Mouse (Mus musculus): Measurements from ENCODE around the gene Pitpnc1.

Gene Pitpnc1

DNA sequence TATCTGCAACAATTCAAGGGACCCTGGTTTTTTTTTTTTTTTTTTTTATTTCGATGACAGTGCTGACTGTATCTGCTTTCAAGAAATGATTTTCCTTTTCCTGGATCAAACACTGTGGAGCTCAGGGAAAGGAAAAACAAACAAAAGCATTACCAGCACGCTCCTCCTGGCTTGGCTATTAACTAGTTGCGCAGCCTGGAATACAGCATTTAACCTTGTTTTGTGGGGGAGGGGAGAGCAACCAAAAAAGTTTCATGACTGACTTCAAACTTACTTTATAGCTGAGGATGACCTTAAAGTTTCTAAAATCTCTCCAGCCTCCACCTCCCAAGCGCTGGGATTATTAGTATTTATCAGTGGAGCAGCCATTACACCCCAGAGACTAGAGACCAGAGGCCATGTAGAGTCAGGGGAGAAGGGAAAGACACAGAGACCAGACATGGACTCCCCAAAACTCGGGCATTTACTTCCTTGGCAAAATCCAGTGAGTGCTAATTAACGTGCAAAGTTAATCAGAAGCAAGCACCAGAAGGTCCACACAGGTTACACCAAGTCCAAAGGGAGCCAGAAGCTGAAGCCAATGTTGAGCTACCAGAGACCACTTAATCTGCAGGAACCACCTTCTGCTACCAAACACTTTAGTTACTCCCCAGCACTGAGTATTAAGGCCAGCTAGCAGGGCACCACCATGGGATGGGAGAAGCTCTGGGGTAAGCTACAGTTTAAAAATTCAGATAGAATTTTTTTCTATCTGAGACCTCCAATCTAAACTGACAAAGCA is 3.7 kb downstream of the Pitpnc1 start:
- no peak for DNase-seq

DNA sequence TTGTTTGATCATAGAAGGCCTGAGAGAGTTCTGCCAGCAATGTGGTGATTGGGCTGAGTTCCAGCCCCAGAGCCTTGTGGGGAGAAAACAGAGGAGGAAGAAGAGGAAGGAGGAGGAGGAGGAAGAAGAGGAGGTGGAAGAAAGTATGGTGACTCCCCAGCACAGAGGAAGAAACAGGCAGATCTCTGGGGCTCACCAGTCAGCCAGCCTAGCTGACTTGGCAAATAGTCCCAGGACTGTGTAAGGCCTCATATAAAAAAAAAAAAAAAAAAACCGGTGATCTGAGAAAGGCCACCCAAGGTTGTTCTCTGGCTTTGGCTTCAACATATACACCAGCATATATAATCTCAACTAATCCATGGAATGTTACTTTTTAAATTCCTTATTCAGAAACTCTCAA is 4.5 kb downstream of the Pitpnc1 start:
- no peak for DNase-seq

DNA sequence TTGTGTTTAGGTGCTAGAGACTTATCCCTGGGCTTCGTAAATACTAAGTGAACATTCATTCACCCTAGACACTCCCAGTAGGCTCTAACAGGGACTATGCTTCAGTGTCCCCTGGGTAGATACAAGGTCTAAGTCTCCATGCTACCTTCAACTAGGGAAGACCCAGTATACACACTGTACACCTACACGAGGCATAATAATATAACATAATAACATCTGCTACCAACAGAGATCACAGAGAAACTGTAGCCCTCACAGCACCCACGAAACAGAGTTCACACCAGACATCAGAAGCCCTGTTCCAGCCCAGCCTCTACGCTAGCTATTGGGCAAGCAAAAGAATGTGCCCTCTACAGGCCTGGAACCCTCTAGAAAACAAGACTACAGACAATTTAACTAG is 5.5 kb downstream of the Pitpnc1 start:
- DNase-seq = no peak

DNA sequence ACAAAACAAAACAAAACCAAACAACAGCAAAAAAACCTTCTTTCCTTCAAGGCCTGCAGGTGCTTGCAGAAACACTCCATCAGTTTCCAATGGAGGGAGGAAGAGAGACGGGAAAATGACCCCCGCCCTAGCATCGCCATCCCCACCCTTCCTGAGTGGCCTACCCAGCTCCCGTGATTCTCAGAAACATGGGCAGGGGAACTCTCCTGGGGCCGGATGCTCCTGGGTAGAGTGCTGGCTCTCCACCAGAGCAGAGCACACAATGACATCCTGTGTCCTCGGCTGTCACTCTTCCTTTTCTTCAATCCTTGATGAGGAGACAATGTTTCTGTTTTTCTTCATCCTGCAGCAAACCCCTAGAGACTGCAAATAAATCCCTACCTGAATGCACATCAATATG is 6.4 kb downstream of the Pitpnc1 start:
- DNase-seq = peak in 1 of 2 experiments; percentile 61

DNA sequence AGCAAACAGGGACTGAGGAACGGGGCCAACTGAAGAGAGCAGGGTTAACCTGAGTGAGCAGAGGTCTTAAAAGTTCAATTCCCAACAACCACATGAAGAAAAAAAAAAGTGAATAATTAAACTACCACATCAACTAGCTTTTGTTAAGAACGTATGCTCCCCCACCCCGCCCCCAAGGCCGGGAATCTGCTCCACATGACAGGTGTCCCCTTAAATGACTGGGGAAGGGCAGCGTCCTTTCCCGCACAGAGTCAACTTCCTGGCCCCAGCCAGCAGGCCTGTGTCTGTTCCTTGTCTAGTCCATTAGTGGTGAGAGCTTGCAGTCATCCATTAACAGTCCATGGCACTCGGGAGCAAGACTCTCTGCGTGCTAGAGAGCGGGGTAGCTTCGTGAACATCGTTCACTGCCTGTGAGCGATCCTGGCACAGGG is 7.2 kb downstream of the Pitpnc1 start:
- no peak for DNase-seq

DNA sequence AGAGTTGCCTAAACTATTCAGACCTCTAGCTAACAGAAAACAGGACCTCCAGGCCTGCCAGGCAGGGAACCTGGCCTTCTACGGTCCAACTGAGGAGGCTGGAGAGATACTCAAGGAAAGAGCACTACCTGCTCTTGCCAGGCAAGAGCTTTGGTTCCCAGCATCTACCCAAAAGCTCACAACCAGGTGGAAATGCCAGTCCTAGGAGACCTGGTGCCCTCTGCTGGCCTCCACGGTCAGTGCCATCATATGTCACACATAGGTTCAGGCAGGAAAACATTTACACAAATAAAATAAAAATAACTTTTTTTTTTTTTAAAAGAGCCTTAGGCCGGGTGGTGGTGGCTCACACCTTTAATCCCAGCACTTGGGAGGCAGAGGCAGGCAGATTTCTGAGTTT is 8.0 kb downstream of the Pitpnc1 start:
- peak; percentile 52 for DNase-seq

DNA sequence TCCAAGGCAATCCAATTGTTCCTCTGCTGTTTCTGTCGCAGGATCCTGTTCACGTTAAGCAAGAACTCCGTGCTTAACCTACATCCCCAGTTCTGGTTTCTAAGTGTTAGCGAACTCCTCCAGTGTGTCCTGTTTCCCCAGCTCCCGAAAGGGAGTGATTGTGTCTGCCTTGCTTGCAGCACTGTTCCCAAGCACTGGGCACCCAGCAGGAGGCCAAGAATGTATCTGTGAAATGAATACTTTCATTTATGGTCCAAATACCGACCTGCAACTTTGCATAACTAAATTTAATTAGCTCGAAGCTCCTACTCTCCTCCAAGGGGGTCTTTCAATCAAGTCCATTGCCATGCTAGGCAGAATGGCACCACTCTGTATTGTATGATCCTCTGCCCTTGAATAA is 10.7 kb downstream of the Pitpnc1 start:
- DNase-seq = no peak

DNA sequence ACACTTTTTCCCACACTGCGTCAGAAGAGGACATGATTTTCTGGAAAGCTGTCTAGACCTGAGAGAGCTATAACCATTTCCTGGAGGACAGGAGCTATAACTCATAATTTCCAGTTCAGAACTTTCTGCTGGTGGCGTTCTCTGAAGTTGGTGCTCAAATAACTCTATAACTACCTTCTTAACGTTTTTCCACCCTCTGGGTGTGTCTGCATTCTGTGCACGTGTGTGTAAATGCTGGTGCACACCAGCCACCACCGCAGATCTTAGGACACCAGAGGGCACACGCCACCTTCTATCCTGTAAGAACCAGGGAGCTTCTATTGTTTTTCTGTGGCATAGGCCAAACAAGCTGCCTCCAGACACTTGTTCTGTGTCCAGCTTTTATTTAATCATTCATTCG is 11.5 kb downstream of the Pitpnc1 start:
- no peak for DNase-seq

DNA sequence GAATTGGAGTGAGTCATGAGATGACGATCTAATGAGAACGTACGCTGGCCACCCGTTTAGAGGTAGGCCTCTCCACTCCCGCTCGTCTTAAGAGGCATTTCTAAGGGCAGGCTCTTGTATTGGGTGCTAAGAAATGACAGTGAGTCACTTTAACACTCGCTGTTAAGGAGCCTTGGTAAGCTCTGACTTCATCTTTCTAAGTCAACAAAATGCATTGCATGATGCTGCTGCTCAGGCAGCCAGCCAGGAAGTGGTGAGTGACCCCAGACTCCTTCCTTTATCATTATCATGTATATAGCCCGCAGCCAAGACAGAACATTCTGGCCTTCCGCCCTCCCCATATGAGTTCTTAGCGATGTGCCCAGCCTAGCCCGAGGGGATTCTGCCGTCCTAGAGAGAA is 12.2 kb downstream of the Pitpnc1 start:
- DNase-seq = no peak

DNA sequence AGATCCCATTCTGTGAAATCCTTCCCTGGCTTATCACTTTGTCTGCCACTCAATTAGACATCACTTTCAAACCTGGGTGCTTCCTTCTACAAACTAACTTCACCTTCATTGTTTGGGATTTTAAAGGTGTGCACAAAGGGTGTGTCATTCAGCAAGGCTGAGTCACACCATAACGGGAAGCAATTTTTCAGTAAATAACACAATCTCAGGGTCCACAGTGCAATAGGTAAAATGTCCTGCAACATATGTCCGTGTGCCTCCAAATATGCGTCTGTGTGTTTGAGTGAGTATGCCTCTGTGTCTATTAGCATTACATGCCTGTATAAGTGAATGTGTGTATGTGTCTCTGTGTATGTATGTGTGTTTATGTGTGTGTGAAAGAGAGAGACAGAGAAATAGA is 13.2 kb downstream of the Pitpnc1 start:
- DNase-seq = no peak

DNA sequence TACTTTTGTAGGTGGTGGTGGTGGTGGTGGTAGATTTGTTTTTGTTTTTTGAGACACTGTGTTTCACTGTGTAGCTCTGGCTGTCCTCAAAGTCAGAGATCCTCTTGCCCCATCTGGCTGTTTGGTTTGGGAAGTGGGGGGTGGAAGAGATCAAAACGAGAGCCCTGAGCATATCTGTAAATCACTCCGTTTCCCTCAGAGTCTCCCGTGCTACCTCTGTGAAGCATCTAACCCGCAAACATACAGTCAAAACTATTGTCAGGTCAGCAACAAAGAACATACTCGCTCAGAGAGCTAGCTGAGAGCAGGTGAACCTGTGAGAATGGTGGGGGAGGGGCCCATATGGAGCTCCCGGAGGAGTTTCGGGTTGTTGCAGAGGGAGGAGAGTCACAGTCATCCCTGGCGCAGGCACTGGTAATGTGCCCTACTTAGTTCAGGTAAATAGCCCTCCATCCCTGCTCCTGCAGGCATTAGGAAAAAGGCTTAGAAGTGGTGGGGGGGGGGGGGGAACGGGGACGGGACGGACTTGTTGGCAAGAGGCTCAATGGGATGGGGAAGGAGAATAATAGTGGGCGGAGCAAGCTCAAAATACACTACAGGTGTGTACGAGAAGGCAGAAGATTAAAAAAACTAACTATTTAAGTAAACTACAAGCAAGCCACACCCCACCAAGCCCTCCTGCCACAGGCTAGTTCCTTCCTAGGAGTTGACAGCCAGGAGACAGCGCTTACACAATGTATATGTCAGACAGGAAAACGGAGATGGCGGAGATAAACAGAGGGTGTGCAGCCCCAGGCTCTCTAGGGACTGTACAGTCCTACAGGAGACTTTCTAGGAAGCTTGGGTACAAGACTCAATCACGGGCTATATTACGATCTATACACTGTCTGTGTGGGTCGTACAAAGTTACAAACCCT is 15.7 kb downstream of the Pitpnc1 start:
- DNase-seq = no peak

DNA sequence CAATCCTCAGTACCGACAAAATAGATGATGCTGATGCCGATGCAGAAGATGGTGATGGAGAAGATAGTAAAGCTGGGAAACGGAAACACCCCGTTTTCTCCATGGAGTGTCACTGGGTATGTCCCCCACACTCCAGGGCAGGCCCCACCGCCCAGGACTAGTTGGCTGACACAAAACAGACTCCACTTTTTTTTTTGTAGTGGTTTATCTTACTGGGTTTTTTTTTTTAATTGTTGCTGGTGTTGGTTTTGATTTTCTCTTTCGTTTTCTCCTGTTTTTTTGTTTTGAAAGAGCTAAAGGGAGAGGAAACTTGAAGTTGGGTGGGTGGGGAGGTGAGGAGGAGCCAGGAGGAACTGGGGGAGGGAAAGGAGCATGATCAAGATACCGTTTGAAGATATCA is 18.4 kb downstream of the Pitpnc1 start:
- DNase-seq = no peak

DNA sequence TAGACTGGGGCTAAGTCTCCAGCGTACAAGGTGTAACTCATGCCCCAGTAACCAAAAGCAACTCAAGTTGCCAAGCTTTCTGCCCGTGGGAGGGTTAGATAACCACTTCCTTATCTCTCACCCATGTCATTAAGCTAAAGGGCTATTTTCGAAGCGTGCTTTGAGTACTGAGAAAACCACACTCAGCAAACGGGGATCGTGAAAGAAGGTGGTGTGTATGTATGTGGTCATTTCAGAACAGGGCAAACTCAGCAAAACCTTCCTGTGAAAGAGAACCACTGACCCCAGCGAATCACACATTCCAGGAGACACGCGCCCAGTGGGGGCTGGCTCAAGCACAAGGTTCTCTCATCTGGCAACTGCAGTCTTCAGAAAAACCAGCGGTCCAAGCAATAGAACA is 19.4 kb downstream of the Pitpnc1 start:
- peak; percentile 29 to 46 for DNase-seq

DNA sequence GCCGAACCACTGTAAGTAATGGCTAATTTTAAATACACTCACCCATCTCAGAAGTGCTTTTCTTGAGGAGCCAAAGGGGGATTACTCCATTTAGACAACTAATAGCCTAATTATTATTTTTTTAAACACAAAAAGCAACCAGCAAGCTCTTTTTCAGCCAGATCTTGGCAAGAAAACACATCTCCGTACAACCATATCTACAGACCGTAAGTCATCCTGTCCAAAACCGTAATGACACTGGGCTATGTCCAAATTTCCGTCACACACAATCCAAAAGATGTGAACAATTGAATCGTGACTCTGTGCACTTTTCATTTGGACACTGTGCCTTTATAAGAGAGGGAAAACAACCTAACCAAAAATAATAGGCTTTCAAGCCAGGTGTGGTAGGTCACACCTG is 20.4 kb downstream of the Pitpnc1 start:
- DNase-seq = no peak

DNA sequence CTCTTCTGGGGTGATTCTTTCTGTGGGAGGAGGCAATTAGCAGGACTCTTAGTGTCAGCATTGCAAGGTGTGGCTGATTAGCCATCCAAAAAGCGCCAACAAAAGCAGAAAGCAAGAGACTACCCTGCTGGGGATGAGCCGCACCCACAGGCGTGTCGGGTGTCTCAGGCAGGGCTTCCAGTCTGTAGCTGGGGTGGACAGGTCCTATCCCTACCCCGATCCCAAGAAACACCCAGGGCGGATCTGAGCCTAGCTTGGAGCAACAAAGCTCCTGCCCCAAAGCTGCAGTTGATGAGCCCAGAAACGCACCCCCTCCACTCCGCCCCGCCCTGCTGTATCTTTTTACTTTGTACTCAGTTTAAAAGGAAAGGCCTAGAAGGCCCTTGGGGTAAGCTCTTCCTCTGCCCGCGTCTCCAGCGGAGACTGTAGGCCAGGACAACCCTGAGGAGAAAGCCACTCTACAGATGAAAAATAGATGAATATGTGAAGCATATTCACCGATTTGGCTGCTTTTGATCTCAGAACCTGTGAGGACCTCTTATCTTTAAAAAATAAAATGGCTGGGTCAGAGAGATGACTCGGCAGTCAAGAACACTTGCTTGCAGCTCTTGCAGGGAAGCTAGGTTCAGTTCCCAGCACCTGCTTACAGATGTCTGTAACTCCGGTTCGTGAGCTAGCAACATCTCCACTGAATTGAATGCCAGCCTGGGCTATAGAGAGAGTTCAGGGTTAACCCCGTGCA is 21.2 kb downstream of the Pitpnc1 start:
- DNase-seq = peak in 1 of 2 experiments; percentile 32

DNA sequence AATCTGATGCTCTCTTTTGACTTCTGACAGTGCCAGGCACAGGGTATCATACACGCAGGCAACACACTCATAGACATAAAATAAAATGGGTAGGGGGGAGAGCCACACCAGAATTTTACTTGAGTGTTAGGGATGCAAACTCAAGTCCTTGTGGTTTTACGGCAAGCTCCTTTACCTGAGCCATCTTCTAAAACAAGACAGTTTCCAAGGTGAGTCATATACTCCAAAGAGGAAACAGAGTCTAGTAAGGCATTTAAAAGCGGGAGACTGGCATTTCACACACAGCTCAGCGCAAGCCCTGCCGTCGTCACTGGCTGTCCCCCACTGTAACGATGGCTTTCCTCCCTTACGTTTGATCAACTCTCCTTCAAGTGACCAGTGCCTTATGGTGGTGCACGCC is 22.6 kb downstream of the Pitpnc1 start:
- no peak for DNase-seq

DNA sequence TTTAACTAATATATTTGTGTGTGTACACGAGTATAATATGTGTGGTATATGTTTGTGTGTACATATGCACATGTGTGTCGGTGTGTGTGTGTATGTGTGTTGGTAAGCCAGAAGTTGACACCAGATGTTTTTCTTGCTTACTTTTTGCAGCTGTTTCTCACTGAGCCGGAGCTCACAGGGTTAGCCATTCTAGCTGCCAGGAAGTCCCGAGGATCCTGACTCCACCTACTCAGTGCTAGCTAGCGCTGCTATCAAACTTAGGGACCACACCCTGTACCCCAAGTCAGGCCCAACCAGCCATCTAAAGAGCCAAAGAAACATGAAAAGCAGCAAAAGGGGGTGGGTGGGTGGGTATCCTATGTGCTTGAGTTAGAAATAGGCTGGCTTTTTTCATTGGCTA is 23.1 kb downstream of the Pitpnc1 start:
- DNase-seq = peak; percentile 35 to 60

DNA sequence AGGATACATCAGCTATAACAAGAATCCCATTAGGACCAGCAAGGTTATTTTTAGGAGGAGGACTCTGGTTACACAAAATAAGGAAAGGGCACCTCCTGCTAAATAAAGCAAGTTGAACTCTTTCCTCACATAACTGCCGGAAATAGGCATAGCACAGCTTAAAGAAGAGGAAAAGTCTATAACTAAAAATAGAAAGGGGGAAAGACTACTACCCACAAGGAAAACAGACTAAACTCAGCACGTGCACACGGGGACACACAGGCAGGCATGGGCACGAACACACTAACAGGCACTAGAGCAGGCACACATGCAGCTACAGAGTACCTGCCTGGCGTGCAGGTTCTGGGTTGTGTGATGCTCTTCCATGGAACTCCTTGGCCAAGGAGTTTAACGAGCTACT is 23.8 kb downstream of the Pitpnc1 start:
- no peak for DNase-seq

DNA sequence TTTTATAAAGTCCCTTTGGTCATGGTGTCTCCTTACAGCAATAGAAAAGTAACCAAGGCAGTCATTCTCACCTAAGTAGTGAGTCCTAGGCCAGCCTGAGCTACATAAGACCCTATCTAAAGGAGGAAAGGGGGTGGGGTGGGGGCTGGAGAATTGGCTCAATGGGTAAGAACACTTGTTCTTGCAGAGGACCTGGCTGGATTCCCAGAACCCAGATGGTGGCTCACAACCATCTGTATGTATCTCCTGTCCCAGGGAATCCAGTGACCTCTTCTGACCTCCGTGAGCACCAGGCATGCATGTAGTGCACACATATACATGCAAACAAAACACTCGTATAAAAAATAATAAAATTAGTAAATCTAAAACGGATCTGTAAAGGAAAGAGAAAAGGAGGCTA is 24.8 kb downstream of the Pitpnc1 start:
- no peak for DNase-seq

DNA sequence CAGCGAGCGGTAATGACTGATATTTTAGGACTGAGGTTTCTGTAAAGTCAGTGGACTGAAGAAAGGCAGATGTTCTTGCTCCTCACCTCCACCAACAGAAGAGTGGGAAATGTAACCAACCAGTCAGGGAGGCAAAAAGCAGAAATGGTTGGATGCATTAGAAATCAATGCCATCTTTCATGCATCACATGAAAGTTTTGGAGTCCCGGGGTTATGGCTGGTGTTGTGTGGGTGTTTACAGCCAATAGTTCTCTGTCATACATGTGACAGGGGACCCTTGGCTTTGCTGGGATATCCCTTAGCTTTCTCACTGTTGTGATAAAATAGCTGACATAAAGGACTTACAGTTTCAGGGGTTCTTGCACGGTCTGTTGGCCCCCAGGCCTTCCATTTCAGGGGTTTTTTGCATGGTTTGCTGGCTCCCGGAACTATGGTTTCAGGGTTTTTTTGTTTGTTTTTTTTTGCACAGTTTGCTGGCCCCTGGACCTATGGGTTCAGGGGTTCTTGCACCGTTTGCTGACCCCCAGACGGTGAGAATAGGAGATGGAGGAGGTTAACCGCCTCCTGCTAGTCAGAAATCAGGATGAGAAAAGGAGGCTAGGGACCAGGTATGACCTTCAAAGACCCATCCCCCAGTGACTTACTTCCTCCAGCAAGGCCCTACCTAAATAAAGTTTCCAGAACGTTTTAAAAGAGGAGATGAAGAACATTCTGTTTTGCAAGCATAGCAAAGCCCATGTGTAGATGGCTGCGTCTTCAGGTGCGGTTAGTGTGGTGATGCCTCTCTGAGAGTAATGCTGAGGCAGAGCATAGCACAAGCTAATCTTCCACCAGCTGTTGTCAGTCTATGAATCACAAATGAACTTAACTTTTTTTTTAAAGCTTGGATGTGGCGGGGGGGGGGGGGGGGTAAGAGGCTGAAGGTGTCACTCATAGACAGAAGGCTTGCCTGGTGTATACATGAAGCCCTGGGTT is 27.1 kb downstream of the Pitpnc1 start:
- peak in 1 of 2 experiments; percentile 45 for DNase-seq

DNA sequence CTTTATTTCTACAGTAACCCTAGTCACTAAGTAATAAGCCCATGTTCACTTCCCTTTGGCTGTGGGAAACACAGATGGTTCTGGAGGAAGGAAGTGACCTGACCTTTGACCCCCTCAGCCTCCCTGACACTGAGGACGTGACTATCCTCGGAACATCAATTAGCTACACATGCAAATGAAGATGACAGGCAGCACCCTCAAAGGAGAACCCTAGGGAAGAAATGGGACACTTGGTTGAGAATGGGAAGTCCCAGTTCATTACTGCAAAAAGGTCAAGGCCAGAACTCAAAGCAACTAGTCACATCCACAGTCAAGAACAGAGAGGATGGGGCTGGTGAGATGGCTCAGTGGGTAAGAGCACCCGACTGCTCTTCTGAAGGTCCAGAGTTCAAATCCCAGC is 29.4 kb downstream of the Pitpnc1 start:
- DNase-seq = no peak

DNA sequence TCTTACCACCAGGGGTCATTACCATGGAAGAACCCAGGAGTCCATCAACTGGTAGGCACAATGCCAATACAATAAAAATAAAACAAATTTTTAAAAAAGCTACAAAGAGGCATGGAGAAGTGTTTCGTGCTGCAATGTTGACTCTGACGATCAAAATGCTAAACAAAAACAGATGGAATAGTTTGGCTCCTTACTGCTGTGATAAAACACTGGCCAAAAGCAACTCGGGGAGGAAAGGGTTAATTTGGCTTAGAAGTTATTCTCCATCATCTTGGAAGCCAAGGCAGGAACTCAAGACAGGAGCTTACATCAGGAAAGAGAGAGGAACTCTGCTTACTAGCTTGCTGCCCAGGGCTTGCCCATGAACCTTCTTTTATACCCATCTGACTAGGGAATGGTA is 32.4 kb downstream of the Pitpnc1 start:
- no peak for DNase-seq

Measured in thymus, postnatal 36 days (tissue).